Mouse (Mus musculus) bone marrow, adult 2 months (tissue): Measurements from ENCODE around the gene Rbm17.

Source experiments
- CTCF ChIP-seq: fragments of 200-500 bp; IDR thresholded peaks from 2 replicates; pipeline ENCODE4 v1.5.1; 2011; ENCODE audit warnings: low read length, control low read depth; ENCODE audit not compliant: control insufficient read depth, insufficient read depth
- POLR2A ChIP-seq: fragments of 200-500 bp; IDR thresholded peaks from 2 replicates; pipeline ENCODE4 v1.6.1; 2011; ENCODE audit warnings: low read depth, mild to moderate bottlenecking, control low read depth, low read length, borderline replicate concordance; ENCODE audit not compliant: control insufficient read depth

DNA sequence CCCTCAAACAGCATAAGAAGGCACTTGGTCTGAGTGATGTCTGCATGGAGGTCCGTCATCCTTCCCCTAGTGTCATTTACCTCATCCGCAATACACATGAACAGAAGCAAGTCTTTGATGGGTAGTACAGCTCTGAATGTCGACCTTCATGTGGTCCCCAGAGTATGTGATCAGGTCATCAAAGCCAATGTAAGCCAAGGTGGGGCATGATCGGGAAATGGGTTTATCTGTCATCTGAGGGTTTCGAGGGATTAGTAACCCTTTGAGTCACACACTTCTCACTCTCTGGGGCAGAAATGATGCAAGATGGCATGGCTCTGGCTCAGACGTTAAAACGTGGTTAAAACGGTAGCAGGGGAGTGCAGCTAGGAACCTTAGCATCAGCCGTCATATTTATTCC, 12.9 kb upstream of the Rbm17 start:
- TF ChIP-seq POLR2A (no peak), CTCF (no peak)
